Mouse (Mus musculus) kidney, adult 11 months (tissue): Measurements from ENCODE around the gene Rbm44.

Experiments
- DNase-seq: peaks from one replicate; pipeline ENCODE4 v3.0.0; 2022

The Rbm44 gene

GRCm38 (mm10) chr1:91144813-91145212, at the start of gene Rbm44:
Gene Rbm44, plus strand, starts transcription at chr1:91145089.
- no peak for DNase-seq

GRCm38 (mm10) chr1:91095258-91095657, 49.6 kb upstream of the Rbm44 start:
- DNase-seq = no peak

- no peak for DNase-seq
Observed at GRCm38 (mm10) chr1:91095853-91096252, 49.0 kb upstream of the Rbm44 start.

GRCm38 (mm10) chr1:91096490-91096889, 48.4 kb upstream of the Rbm44 start:
- no peak for DNase-seq

GRCm38 (mm10) chr1:91097283-91097834, 47.5 kb upstream of the Rbm44 start:
- DNase-seq = no peak

GRCm38 (mm10) chr1:91098887-91099286, 46.0 kb upstream of the Rbm44 start:
- peak; percentile 59 for DNase-seq

- DNase-seq = no peak
Observed at GRCm38 (mm10) chr1:91101709-91102440, 43.0 kb upstream of the Rbm44 start.

- peak; percentile 42 for DNase-seq
Observed at GRCm38 (mm10) chr1:91103366-91103983, 41.4 kb upstream of the Rbm44 start.

- DNase-seq = no peak
Observed at GRCm38 (mm10) chr1:91107548-91107947, 37.3 kb upstream of the Rbm44 start.

- DNase-seq = no peak
Observed at GRCm38 (mm10) chr1:91109302-91109701, 35.6 kb upstream of the Rbm44 start.

GRCm38 (mm10) chr1:91112171-91112570, 32.7 kb upstream of the Rbm44 start:
- DNase-seq = no peak

GRCm38 (mm10) chr1:91112606-91113005, 32.3 kb upstream of the Rbm44 start:
- DNase-seq = no peak

- DNase-seq = peak; percentile 23
Observed at GRCm38 (mm10) chr1:91122121-91122520, 22.8 kb upstream of the Rbm44 start.

- DNase-seq = no peak
Observed at GRCm38 (mm10) chr1:91123004-91123403, 21.9 kb upstream of the Rbm44 start.

- no peak for DNase-seq
Observed at GRCm38 (mm10) chr1:91123466-91123865, 21.4 kb upstream of the Rbm44 start.

GRCm38 (mm10) chr1:91128849-91129248, 16.0 kb upstream of the Rbm44 start:
- DNase-seq = no peak

GRCm38 (mm10) chr1:91137036-91137435, 7.9 kb upstream of the Rbm44 start:
- no peak for DNase-seq

- no peak for DNase-seq
Observed at GRCm38 (mm10) chr1:91151509-91151908, 6.6 kb downstream of the Rbm44 start.

GRCm38 (mm10) chr1:91166798-91167197, 21.9 kb downstream of the Rbm44 start:
- DNase-seq = no peak

- DNase-seq = no peak
Observed at GRCm38 (mm10) chr1:91169157-91169556, 24.3 kb downstream of the Rbm44 start.

GRCm38 (mm10) chr1:91174796-91175195, 29.9 kb downstream of the Rbm44 start:
- no peak for DNase-seq

GRCm38 (mm10) chr1:91176026-91176425, 31.1 kb downstream of the Rbm44 start:
- no peak for DNase-seq

- no peak for DNase-seq
Observed at GRCm38 (mm10) chr1:91176871-91177270, 32.0 kb downstream of the Rbm44 start.

GRCm38 (mm10) chr1:91179086-91179485, 34.2 kb downstream of the Rbm44 start:
- peak; percentile 47 for DNase-seq
